Mouse (Mus musculus): ENCODE results near the gene Hand2. TPM values are rescaled to one million over a fixed set of nuclear protein-coding genes. Genes with fewer than 3 reads are reported as not detected.

Hand2 gene
- polyA plus RNA-seq, 1 experiment from 2014 or later, result 17.4 TPM

DNA sequence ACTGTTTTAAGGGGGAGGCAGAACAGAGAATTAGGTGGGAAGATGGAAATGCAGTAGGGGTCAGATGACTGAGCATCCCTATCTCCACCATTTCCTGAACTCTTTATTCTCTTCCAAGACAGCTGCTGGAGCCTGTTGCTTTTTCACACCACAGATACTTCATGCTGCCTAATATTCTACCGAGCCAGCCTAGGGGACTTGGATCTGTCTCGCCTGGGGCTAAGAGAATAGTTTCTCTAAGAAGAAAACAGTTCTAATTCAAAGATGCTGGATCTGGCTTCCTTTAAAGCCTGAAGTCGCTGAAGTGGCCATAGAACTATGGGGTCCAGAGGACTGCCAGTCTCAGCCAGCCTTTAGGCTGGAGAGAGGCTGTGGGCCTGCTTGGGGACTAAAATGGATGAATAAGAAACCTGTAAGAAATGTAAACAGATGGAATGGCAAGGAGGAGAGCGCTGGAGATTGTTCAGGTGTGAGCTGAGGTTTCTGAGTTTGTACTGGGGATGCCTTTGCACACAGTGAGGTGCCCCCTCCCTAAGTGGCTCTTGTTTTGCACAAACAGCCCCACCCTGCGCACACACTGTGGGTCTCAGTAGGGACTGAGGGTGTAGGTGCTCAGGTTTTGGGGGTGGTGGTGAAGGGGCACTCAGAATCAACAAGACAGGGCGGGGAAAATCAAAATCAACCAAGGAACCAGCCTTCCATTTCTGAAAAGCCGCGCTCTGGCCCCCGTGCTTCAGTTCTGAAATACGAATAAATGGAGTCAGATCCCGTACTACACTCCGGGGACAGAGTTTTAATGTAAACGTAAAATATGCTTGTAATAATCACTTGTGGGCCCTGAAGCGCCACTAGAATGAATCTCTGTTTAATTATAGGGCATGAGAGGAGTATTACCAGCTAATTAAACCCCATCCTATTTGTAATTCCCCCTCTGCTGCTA, 19.2 kb downstream of the Hand2 start:
- ATAC-seq (ENCODE audit: insufficient number of reproducible peaks, insufficient read depth, low FRiP score, low read depth), result no peak
- 51% methylated on average over 14 of the region's 14 CpGs for WGBS
- H3K4me2 ChIP-seq (ENCODE audit: low read length), result peak overlapping the region; percentile 83
- no peaks in the 10 kb centered on the region for H3K27me3 ChIP-seq (ENCODE audit: control insufficient read depth, insufficient read depth, low read length)
- no peaks in the 10 kb centered on the region for H3K9me3 ChIP-seq (ENCODE audit: control insufficient read depth, low read length)
- peak overlapping the region in 1 of 2 experiments; percentile 79; a peak in 1 of 4 replicates for H3K27ac ChIP-seq (replicated peaks in 1 of 2; ENCODE audit: control insufficient read depth in 1 of 2, insufficient read depth in 1 of 2, low read depth in 2 of 2, low read length in 2 of 2)
- H3K4me3 ChIP-seq (ENCODE audit: control insufficient read depth in 1 of 2, insufficient read depth in 1 of 2, low read depth in 1 of 2, low read length in 2 of 2), result peak overlapping the region in 1 of 2 experiments; percentile 49; a peak in 2 of 4 replicates
- peaks cover 5% of the 10 kb centered on the region; the same call in 1 of the 2 replicates for H3K36me3 ChIP-seq (ENCODE audit: control insufficient read depth, insufficient read depth, low read length)
- peaks cover 25 to 51% of the 10 kb centered on the region in 2 experiments for H3K4me1 ChIP-seq (ENCODE audit: control insufficient read depth in 2 of 2, insufficient read depth in 2 of 2, low read length in 2 of 2)
- peak overlapping the region; percentile 78 for H3K9ac ChIP-seq (ENCODE audit: low read length)

DNA sequence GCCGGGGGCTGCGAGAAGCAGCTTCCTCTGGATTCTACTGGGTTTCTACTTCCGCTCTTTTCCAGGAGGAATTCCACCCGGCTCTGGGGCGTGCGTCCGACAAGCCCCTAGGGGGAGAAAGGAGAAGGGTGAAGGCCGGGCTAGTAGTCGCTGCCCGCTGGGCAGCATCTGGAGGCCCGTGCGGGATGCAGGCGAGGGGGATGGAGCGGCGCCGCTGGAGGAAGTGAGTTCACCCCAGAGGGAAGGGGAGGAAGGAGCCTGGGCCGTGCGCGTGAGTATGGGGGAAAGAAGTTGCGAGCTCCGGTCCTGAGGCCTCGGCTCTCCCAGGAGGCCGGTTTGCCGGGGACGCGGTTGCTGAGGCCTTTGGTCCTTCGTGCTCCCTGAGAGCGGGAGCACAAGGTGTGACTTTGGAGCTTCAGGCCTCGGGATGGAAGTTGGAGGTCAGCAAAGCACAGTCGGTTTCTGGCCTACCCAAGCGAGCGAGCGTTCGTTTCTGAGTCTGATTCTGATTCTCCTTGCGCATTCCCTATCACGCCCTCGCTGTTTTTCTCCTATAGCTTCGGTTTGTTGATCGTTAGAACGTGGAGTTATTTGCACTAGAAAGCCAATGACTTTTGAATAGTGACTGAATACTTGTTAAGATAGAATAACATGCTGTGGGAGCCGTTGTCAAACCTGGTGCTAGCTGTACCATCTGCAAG, 20.2 kb downstream of the Hand2 start:
- Histone ChIP-seq H3K9me3 (ENCODE audit: control insufficient read depth, low read length) (no peaks in the 10 kb centered on the region), H3K27ac (replicated peaks in 1 of 2; ENCODE audit: control insufficient read depth in 1 of 2, insufficient read depth in 1 of 2, low read depth in 2 of 2, low read length in 2 of 2) (peak overlapping the region; percentile 77 to 79), H3K4me2 (ENCODE audit: low read length) (peak overlapping the region; percentile 83), H3K36me3 (ENCODE audit: control insufficient read depth, insufficient read depth, low read length) (peaks cover 10% of the 10 kb centered on the region; the same call in 1 of the 2 replicates), H3K27me3 (ENCODE audit: control insufficient read depth, insufficient read depth, low read length) (no peaks in the 10 kb centered on the region), H3K4me1 (ENCODE audit: control insufficient read depth in 2 of 2, insufficient read depth in 2 of 2, low read length in 2 of 2) (peaks cover 29 to 51% of the 10 kb centered on the region in 2 experiments), H3K4me3 (ENCODE audit: control insufficient read depth in 1 of 2, insufficient read depth in 1 of 2, low read depth in 1 of 2, low read length in 2 of 2) (peak overlapping the region; percentile 49 to 56), H3K9ac (ENCODE audit: low read length) (peak overlapping the region; percentile 78)
- WGBS, result 7% methylated on average over 41 of the region's 41 CpGs
- peak; percentile 56 for ATAC-seq (ENCODE audit: insufficient number of reproducible peaks, insufficient read depth, low FRiP score, low read depth)

DNA sequence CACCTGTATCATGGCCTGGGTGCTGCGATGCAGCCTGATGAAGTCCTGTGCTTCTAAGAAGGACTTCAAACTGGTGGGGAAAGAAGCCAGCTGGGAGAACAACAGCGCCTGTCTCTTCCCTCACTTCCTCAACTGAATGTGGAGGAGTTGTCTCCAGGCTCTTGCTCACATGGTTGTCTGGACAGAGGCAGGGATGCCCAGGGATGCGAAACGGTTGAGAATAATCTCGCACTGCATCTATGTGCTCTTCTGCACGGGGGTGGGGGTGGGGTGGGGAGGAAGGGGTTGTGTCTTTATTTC, 20.7 kb downstream of the Hand2 start:
- Histone ChIP-seq H3K4me3 (ENCODE audit: control insufficient read depth in 1 of 2, insufficient read depth in 1 of 2, low read depth in 1 of 2, low read length in 2 of 2) (peak overlapping the region; percentile 49 to 56), H3K4me2 (ENCODE audit: low read length) (peak overlapping the region; percentile 83), H3K4me1 (ENCODE audit: control insufficient read depth in 2 of 2, insufficient read depth in 2 of 2, low read length in 2 of 2) (peaks cover 32 to 49% of the 10 kb centered on the region in 2 experiments), H3K27ac (replicated peaks in 1 of 2; ENCODE audit: control insufficient read depth in 1 of 2, insufficient read depth in 1 of 2, low read depth in 2 of 2, low read length in 2 of 2) (peak overlapping the region; percentile 77 to 79), H3K9ac (ENCODE audit: low read length) (peak overlapping the region; percentile 78), H3K36me3 (ENCODE audit: control insufficient read depth, insufficient read depth, low read length) (peaks cover 13% of the 10 kb centered on the region), H3K9me3 (ENCODE audit: control insufficient read depth, low read length) (no peaks in the 10 kb centered on the region), H3K27me3 (ENCODE audit: control insufficient read depth, insufficient read depth, low read length) (no peaks in the 10 kb centered on the region)
- no peak for ATAC-seq (ENCODE audit: insufficient number of reproducible peaks, insufficient read depth, low FRiP score, low read depth)
- WGBS, result 8% methylated on average over 6 of the region's 6 CpGs

DNA sequence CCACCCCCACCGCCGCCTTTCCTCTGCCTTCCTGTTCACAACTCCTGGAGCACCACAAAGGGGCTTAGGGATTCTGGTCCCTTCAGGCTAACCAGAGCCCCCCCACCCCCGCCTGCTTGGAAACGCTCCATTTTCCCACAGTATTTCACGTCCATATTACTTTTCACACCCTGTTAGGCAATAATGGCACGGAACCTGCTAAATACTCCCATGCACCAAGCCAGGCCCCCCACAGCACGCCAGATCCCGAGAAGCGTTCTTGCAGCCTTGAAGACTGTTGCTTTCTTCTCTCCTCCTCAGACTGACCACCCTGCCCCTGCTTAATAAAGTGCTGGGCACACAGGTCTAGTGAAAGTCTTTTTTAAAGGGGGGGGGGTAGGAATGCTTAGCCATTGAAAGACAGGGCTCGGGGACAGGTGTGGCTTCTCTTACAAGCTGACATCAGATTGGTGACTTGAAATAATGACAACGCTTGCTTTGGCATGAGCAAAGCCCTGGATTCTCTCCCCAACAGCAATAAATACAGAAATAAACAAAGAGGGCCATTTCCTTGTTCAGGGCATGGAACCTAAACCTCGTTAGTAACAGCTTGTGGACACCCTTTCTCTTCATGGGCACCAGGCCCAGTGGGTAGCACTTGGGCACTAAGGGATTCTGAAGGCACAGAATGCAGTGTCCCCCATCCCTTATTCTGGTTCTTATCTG, 21.8 kb downstream of the Hand2 start:
- WGBS, result 52% methylated on average over 12 of the region's 12 CpGs
- H3K36me3 ChIP-seq (ENCODE audit: control insufficient read depth, insufficient read depth, low read length), result peaks cover 22% of the 10 kb centered on the region
- H3K9me3 ChIP-seq (ENCODE audit: control insufficient read depth, low read length), result no peaks in the 10 kb centered on the region
- peaks cover 32 to 46% of the 10 kb centered on the region in 2 experiments for H3K4me1 ChIP-seq (ENCODE audit: control insufficient read depth in 2 of 2, insufficient read depth in 2 of 2, low read length in 2 of 2)
- no peak overlapping the region for H3K27ac ChIP-seq (replicated peaks in 1 of 2; ENCODE audit: control insufficient read depth in 1 of 2, insufficient read depth in 1 of 2, low read depth in 2 of 2, low read length in 2 of 2)
- no peak overlapping the region for H3K4me3 ChIP-seq (ENCODE audit: control insufficient read depth in 1 of 2, insufficient read depth in 1 of 2, low read depth in 1 of 2, low read length in 2 of 2)
- no peak for ATAC-seq (ENCODE audit: insufficient number of reproducible peaks, insufficient read depth, low FRiP score, low read depth)
- no peaks in the 10 kb centered on the region for H3K27me3 ChIP-seq (ENCODE audit: control insufficient read depth, insufficient read depth, low read length)
- H3K4me2 ChIP-seq (ENCODE audit: low read length), result 0 out of 2 replicates have a peak overlapping the region, but pooled peaks have one; percentile 83
- no peak overlapping the region for H3K9ac ChIP-seq (ENCODE audit: low read length)

DNA sequence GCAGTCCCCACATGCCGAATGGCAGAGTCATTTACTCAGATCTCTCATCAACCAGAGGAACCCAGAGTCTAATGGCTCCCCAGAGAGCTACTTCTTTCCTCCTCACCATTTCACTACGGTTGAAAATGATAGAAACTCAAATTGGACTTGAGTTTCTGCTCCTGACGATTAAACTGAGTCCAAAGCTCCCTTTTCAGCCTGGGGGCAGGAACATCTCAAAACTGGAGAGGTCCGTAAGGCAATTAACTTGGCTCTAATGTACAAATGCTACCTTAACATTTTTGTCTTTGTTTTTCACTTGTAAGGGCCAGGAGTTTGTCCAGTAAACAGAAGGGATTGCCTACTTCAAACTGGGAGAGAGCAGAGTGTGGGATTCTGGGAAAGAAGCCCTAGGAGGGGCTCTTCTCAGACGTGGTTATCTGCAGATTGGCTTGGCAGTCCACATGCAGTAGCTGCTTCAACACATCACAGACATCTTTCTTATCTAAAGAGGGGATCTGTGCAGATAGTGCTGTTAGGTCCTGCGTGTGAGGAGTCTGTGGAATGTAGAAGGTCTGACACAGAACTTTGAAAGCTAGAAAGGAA, 23.0 kb downstream of the Hand2 start:
- Histone ChIP-seq H3K9ac (ENCODE audit: low read length) (no peak overlapping the region), H3K27me3 (ENCODE audit: control insufficient read depth, insufficient read depth, low read length) (no peaks in the 10 kb centered on the region), H3K4me3 (ENCODE audit: control insufficient read depth in 1 of 2, insufficient read depth in 1 of 2, low read depth in 1 of 2, low read length in 2 of 2) (no peak overlapping the region), H3K36me3 (ENCODE audit: control insufficient read depth, insufficient read depth, low read length) (peaks cover 25% of the 10 kb centered on the region), H3K27ac (replicated peaks in 1 of 2; ENCODE audit: control insufficient read depth in 1 of 2, insufficient read depth in 1 of 2, low read depth in 2 of 2, low read length in 2 of 2) (no peak overlapping the region; a peak in 1 of 4 replicates), H3K4me2 (ENCODE audit: low read length) (no peak overlapping the region), H3K4me1 (ENCODE audit: control insufficient read depth in 2 of 2, insufficient read depth in 2 of 2, low read length in 2 of 2) (peaks cover 39 to 57% of the 10 kb centered on the region in 2 experiments), H3K9me3 (ENCODE audit: control insufficient read depth, low read length) (no peaks in the 10 kb centered on the region)
- ATAC-seq (ENCODE audit: insufficient number of reproducible peaks, insufficient read depth, low FRiP score, low read depth), result no peak
- WGBS, result 32% methylated on average over 6 of the region's 6 CpGs

DNA sequence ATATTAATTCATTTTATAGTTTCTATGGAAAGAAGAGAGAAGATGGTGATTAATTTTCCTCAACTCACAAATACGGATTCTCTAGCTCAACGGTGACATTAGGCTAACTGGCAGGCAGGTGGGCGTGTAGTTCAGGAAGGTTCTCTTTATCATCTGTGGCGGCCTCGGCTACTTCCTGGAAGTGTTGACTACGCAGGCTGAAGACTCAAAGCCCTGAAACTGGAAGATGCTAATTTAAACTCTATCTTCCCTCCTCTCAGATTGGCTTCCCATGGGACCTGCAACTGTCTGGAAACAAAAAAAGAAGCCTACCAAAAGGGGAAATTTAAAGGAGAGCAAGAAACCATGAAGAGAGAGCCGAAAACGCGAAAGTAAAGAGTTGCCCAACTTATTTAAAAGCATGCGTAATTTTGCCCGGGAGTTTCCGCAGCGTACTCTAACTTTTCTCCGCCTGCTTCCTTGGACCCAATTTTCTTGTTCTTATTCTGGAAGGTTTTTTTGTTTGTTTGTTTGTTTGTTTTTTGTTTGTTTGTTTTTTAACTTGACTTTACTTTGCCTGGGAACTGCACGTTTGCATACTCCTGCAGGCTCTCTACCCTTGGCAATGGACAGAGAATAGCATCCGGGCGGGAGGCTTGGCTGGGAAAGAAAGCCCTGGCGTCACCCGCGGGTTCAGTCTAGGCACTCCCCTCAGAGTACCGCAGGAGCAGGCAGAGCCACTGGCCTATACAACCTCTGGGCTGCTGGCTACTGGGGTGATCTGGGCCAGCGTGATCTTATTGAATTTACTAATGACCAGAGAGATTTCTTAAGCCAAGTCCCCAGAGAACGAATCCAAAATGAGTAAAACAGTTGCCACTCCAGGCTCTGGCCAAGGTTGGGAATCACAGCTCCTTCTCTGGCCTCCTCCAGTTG, 24.4 kb downstream of the Hand2 start:
- no peak overlapping the region for H3K4me2 ChIP-seq (ENCODE audit: low read length)
- 36% methylated on average over 23 of the region's 23 CpGs for WGBS

More for the DNA sequence above, 24.4 kb downstream of the Hand2 start:
- Histone ChIP-seq H3K4me3 (ENCODE audit: control insufficient read depth in 1 of 2, insufficient read depth in 1 of 2, low read depth in 1 of 2, low read length in 2 of 2) (no peak overlapping the region), H3K27me3 (ENCODE audit: control insufficient read depth, insufficient read depth, low read length) (no peaks in the 10 kb centered on the region), H3K4me1 (ENCODE audit: control insufficient read depth in 2 of 2, insufficient read depth in 2 of 2, low read length in 2 of 2) (peaks cover 42 to 68% of the 10 kb centered on the region in 2 experiments), H3K9me3 (ENCODE audit: control insufficient read depth, low read length) (no peaks in the 10 kb centered on the region), H3K36me3 (ENCODE audit: control insufficient read depth, insufficient read depth, low read length) (peaks cover 21% of the 10 kb centered on the region), H3K9ac (ENCODE audit: low read length) (no peak overlapping the region), H3K27ac (replicated peaks in 1 of 2; ENCODE audit: control insufficient read depth in 1 of 2, insufficient read depth in 1 of 2, low read depth in 2 of 2, low read length in 2 of 2) (no peak overlapping the region)
- no peak for ATAC-seq (ENCODE audit: insufficient number of reproducible peaks, insufficient read depth, low FRiP score, low read depth)

All from heart, embryonic 14.5 days (tissue).